Mouse (Mus musculus) embryonic facial prominence, embryonic 13.5 days (tissue): ENCODE results near the gene Mcts2. TPM values are rescaled to one million over a fixed set of nuclear protein-coding genes. Genes with fewer than 3 reads are reported as not detected.
A peak's percentile ranks its signal among the peaks of the same experiment; 100 is the strongest.

Experiments used
- ATAC-seq: fragments of 200-750 bp; cut with Nextera tagmentation; 2 replicates; pipeline ENCODE4 v1.8.0; 2017; ENCODE audit warnings: low read depth; ENCODE audit not compliant: insufficient number of reproducible peaks, insufficient read depth, low FRiP score, low TSS enrichment
- H3K27ac ChIP-seq: fragments of 300-500 bp; sonication (generic); 2 replicates; pipeline ENCODE4 v1.5.1; 2015; ENCODE audit warnings: moderate library complexity, mild to moderate bottlenecking, inconsistent platforms
- H3K27me3 ChIP-seq: fragments of 300-500 bp; sonication (generic); 2 replicates; pipeline ENCODE4 v1.6.1; 2015; ENCODE audit warnings: mild to moderate bottlenecking, inconsistent platforms
- H3K36me3 ChIP-seq: fragments of 300-500 bp; sonication (generic); 2 replicates; pipeline ENCODE4 v1.6.1; 2015; ENCODE audit warnings: mild to moderate bottlenecking, inconsistent platforms
- H3K4me1 ChIP-seq: fragments of 300-500 bp; sonication (generic); 2 replicates; pipeline ENCODE4 v1.6.1; 2015; ENCODE audit warnings: inconsistent platforms
- H3K4me2 ChIP-seq: fragments of 300-500 bp; sonication (generic); 2 replicates; pipeline ENCODE4 v1.6.1; 2015; ENCODE audit warnings: moderate library complexity, mild to moderate bottlenecking, inconsistent platforms
- H3K4me3 ChIP-seq: fragments of 300-500 bp; sonication (generic); 2 replicates; pipeline ENCODE4 v1.5.1; 2015; ENCODE audit warnings: mild to moderate bottlenecking, inconsistent platforms
- H3K9ac ChIP-seq: fragments of 300-500 bp; sonication (generic); 2 replicates; pipeline ENCODE4 v1.6.1; 2015; ENCODE audit warnings: mild to moderate bottlenecking, inconsistent platforms
- H3K9me3 ChIP-seq: fragments of 300-500 bp; sonication (generic); 2 replicates; pipeline ENCODE4 v1.6.1; 2016; ENCODE audit warnings: inconsistent platforms
- WGBS: fragments of 180-500 bp; shearing (Covaris S2); methylation state at CpG from one replicate; pipeline ENCODE4 v1.1.7; 2015; ENCODE audit warnings: mixed read lengths; 5-methylcytosine and 5-hydroxymethylcytosine counted together
- polyA plus RNA-seq: library from polyadenylated mRNA; unstranded; fragments of >200 nt; fragmentation: Nextera tagmentation; extraction: Ambion mirVana; gene quantifications from 2 replicates; pipeline ENCODE4 v1.2.1, GENCODE M21; 2015

Gene Mcts2
- polyA plus RNA-seq, 1 experiment from 2014 or later = 40.7 TPM

DNA sequence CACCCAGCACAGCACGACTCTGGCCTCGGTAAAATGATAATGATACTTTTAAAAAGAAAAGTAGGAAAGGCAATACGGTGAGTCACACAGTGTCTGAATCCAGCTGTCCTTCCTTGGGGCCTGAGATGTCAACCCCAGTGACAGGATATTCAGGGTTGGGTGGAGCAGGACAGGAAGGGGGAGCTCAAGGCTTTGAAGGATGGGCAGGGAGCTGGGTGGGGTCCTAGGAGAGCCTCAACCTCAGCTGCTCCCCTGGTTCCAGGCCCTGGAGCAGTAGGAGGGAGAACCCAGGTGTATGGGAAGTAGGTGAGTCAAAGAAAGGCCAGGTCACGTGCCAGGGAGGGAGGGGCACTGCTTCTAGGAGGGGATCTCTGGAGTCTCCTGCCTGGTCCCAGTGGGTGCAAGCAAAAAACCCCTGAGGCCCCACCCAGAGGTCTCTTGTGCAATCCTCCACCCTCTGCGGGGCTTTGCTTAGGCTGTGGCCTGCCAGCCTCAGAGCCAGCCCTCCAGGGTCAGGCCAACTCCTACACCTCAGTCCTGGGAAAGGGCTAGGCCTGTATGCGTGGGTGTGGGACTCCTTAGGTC is 40.0 kb downstream of the Mcts2 start:
- H3K27me3 ChIP-seq = no peaks in the 10 kb centered on the region
- peak overlapping the region; percentile 72 for H3K27ac ChIP-seq
- H3K9ac ChIP-seq = no peak overlapping the region
- ATAC-seq = no peak
- no peak overlapping the region for H3K4me2 ChIP-seq
- WGBS = 62% methylated on average over 6 of the region's 6 CpGs
- H3K36me3 ChIP-seq = no peaks in the 10 kb centered on the region
- peaks cover 49% of the 10 kb centered on the region for H3K4me1 ChIP-seq
- no peaks in the 10 kb centered on the region for H3K9me3 ChIP-seq
- H3K4me3 ChIP-seq = no peak overlapping the region

- Histone ChIP-seq H3K27me3 (no peaks in the 10 kb centered on the region), H3K9me3 (no peaks in the 10 kb centered on the region), H3K4me2 (no peak overlapping the region), H3K4me3 (no peak overlapping the region), H3K36me3 (no peaks in the 10 kb centered on the region), H3K27ac (peak overlapping the region; percentile 72), H3K9ac (no peak overlapping the region), H3K4me1 (peaks cover 56% of the 10 kb centered on the region)
- WGBS = 67% methylated on average over 14 of the region's 14 CpGs
- no peak for ATAC-seq
These were observed 41.1 kb downstream of the Mcts2 start for GRCm38 (mm10) chr2:152727795-152728510.

GRCm38 (mm10) chr2:152728594-152728993 is 41.8 kb downstream of the Mcts2 start:
- no peak overlapping the region for H3K4me3 ChIP-seq
- no peak overlapping the region for H3K4me2 ChIP-seq
- WGBS = 71% methylated on average over 7 of the region's 7 CpGs
- no peak for ATAC-seq
- peaks cover 59% of the 10 kb centered on the region for H3K4me1 ChIP-seq
- no peaks in the 10 kb centered on the region for H3K36me3 ChIP-seq
- H3K9me3 ChIP-seq = no peaks in the 10 kb centered on the region
- H3K27ac ChIP-seq = peak overlapping the region; percentile 91
- no peak overlapping the region for H3K9ac ChIP-seq
- H3K27me3 ChIP-seq = no peaks in the 10 kb centered on the region

GRCm38 (mm10) chr2:152729013-152729635 is 42.3 kb downstream of the Mcts2 start:
- 21% methylated on average over 8 of the region's 8 CpGs for WGBS
- Histone ChIP-seq H3K4me1 (peaks cover 59% of the 10 kb centered on the region), H3K27ac (peak overlapping the region; percentile 91), H3K9ac (peak overlapping the region; percentile 49; the same call in 1 of the 2 replicates), H3K9me3 (no peaks in the 10 kb centered on the region), H3K36me3 (no peaks in the 10 kb centered on the region), H3K4me3 (no peak overlapping the region), H3K27me3 (no peaks in the 10 kb centered on the region), H3K4me2 (peak overlapping the region; percentile 11; the same call in 1 of the 2 replicates)
- peak; percentile 54 for ATAC-seq

GRCm38 (mm10) chr2:152729636-152730020 is 42.8 kb downstream of the Mcts2 start:
- WGBS = 10% methylated on average over 7 of the region's 7 CpGs
- Histone ChIP-seq H3K9me3 (no peaks in the 10 kb centered on the region), H3K4me3 (no peak overlapping the region), H3K36me3 (no peaks in the 10 kb centered on the region), H3K27me3 (no peaks in the 10 kb centered on the region), H3K4me2 (peak overlapping the region; percentile 11; the same call in 1 of the 2 replicates), H3K9ac (peak overlapping the region; percentile 49; the same call in 1 of the 2 replicates), H3K27ac (peak overlapping the region; percentile 91), H3K4me1 (peaks cover 62% of the 10 kb centered on the region)
- ATAC-seq = peak; percentile 80

DNA sequence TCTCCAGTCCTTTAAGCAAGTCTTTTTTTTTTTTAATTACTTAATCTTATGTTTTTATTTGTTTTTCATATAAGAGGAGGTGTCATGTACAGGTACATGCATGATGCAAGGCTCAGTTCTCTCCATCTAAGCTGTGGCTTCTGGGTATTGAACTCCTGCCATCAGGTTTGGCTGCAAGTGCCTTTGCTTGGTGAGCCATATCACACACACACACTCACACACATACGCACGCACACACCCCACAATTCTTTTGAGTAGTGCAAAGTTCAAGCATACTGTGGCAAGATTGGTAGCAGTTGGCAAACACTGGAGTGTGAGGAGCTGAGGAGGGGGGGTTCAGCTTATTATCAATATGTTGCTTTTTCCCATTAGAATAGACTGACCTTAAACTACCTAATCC is 46.4 kb downstream of the Mcts2 start:
- Histone ChIP-seq H3K4me1 (peaks cover 66% of the 10 kb centered on the region), H3K9me3 (no peaks in the 10 kb centered on the region), H3K9ac (no peak overlapping the region), H3K36me3 (no peaks in the 10 kb centered on the region), H3K27ac (0 out of 2 replicates have a peak overlapping the region, but pooled peaks have one; percentile 39), H3K4me3 (no peak overlapping the region), H3K27me3 (no peaks in the 10 kb centered on the region), H3K4me2 (no peak overlapping the region)
- WGBS = 86% methylated on average over 2 of the region's 2 CpGs
- no peak for ATAC-seq

GRCm38 (mm10) chr2:152734501-152734900 is 47.7 kb downstream of the Mcts2 start:
- peaks cover 62% of the 10 kb centered on the region for H3K4me1 ChIP-seq
- H3K36me3 ChIP-seq = no peaks in the 10 kb centered on the region
- no peaks in the 10 kb centered on the region for H3K9me3 ChIP-seq
- 11% methylated on average over 10 of the region's 10 CpGs for WGBS
- no peaks in the 10 kb centered on the region for H3K27me3 ChIP-seq
- no peak for ATAC-seq
- peak overlapping the region; percentile 66; the same call in 1 of the 2 replicates for H3K9ac ChIP-seq
- H3K27ac ChIP-seq = peak overlapping the region; percentile 97
- peak overlapping the region; percentile 86 for H3K4me3 ChIP-seq
- peak overlapping the region; percentile 95 for H3K4me2 ChIP-seq

DNA sequence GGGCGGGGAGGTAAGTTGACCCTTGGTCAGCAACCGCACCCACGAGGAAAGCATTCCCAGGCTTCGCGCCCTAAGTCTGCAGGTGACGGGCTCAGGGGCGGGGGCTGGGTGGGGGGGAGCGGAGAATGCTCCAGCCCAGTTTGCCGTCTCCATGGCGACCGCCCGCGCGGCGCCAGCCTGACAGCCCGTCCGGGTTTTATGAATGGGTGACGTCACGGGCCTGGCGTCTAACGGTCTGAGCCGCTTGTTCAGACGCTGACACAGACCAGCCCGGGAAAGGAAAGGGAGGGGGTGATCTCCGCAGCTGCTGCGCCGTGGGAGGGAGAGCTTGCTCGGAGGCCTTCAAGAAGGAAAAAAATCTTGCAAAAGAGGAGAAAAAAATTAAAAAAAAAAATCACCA is 48.1 kb downstream of the Mcts2 start:
- H3K36me3 ChIP-seq = no peaks in the 10 kb centered on the region
- under 1% methylated on average over 28 of the region's 28 CpGs for WGBS
- H3K4me1 ChIP-seq = peaks cover 62% of the 10 kb centered on the region
- peak overlapping the region; percentile 66; the same call in 1 of the 2 replicates for H3K9ac ChIP-seq
- H3K9me3 ChIP-seq = no peaks in the 10 kb centered on the region
- peak overlapping the region; percentile 97 for H3K27ac ChIP-seq
- H3K27me3 ChIP-seq = no peaks in the 10 kb centered on the region
- peak overlapping the region; percentile 95 for H3K4me2 ChIP-seq
- peak; percentile 83 for ATAC-seq
- peak overlapping the region; percentile 86 for H3K4me3 ChIP-seq

GRCm38 (mm10) chr2:152736090-152736601 is 49.3 kb downstream of the Mcts2 start, which contains the start of gene Id1:
Id1 (plus strand) TSS chr2:152736251.
- H3K4me1 ChIP-seq = peaks cover 64% of the 10 kb centered on the region
- peak within 1 kb of the TSS; percentile 86 for H3K4me3 ChIP-seq
- H3K27me3 ChIP-seq = no peaks in the 10 kb centered on the region
- H3K9me3 ChIP-seq = no peaks in the 10 kb centered on the region
- H3K4me2 ChIP-seq = peak within 1 kb of the TSS; percentile 95
- peak within 1 kb of the TSS; percentile 97 for H3K27ac ChIP-seq
- under 1% methylated on average over 28 of the region's 28 CpGs for WGBS
- ATAC-seq = peak; percentile 77
- H3K9ac ChIP-seq = peak within 1 kb of the TSS; percentile 97
- H3K36me3 ChIP-seq = no peaks in the 10 kb centered on the region

GRCm38 (mm10) chr2:152736748-152737147 is 49.9 kb downstream of the Mcts2 start:
- no peaks in the 10 kb centered on the region for H3K9me3 ChIP-seq
- H3K4me1 ChIP-seq = peaks cover 69% of the 10 kb centered on the region
- H3K36me3 ChIP-seq = no peaks in the 10 kb centered on the region
- H3K9ac ChIP-seq = peak overlapping the region; percentile 97
- no peaks in the 10 kb centered on the region for H3K27me3 ChIP-seq
- ATAC-seq = no peak
- under 1% methylated on average over 22 of the region's 22 CpGs for WGBS
- peak overlapping the region; percentile 95 for H3K4me2 ChIP-seq
- H3K27ac ChIP-seq = peak overlapping the region; percentile 97
- peak overlapping the region; percentile 86 for H3K4me3 ChIP-seq
